Mouse (Mus musculus): ENCODE data around the gene Gm20388.

- no peak for TF ChIP-seq CTCF (IDR thresholded peaks at IDR 0.05; ENCODE audit: extremely low read depth, insufficient read depth, low read length)
- no peak for TF ChIP-seq POLR2A (IDR thresholded peaks at IDR 0.05; ENCODE audit: extremely low read depth, insufficient read depth, low read length)
These were observed 267.5 kb downstream of the Gm20388 start for GRCm38 (mm10) chr8:120178124-120178514.

All from cortical plate, adult 2 months (tissue).